In genomic region chr2:180779226-180780104, GRCm38 (mm10) we compare ENCODE assay signal across 9 mouse cellular contexts. TPM values are rescaled to one million over a fixed set of nuclear protein-coding genes. Genes with fewer than 3 reads are reported as not detected.
A peak's percentile ranks its signal among the peaks of the same experiment; 100 is the strongest.
DNase-seq lines count a peak whose midpoint lies in the region; ATAC-seq and TF ChIP-seq lines count a peak whose summit lies in the region.
"Had no signal": no experiment of that assay in that cellular context is flagged by ENCODE, and none has a peak within 500 bp of the region (broad histone marks: within the 10 kb centered on the region; RNA-seq: fewer than 3 reads in every experiment).

No protein-coding gene starts in this region.

- no peak for TF ChIP-seq POLR2A in kidney, adult 2 months (IDR thresholded peaks at IDR 0.05; ENCODE audit: low read depth, low read length)
- TF ChIP-seq POLR2A in bone marrow, adult 2 months (IDR thresholded peaks at IDR 0.05; ENCODE audit: borderline replicate concordance, control insufficient read depth, low read depth, low read length): no peak

- H3K9ac ChIP-seq in hindbrain, embryonic 15.5 days: no peak overlapping the region
- H3K9ac ChIP-seq in midbrain, embryonic 16.5 days (ENCODE audit: low read depth, low read length): no peak overlapping the region
- H3K9ac ChIP-seq: embryonic facial prominence, embryonic 15.5 days had no signal

- intact Hi-C loops in left cerebral cortex, postnatal 36 days (cut with DNase I): loop anchor here (2.0 to 10.0 kb wide), 3 partner anchors 32 to 315 kb away; no protein-coding TSS in a partner anchor

- no peak overlapping the region for H3K27ac ChIP-seq in kidney, adult 2 months (ENCODE audit: insufficient read depth, low read depth, low read length)
- H3K27ac ChIP-seq in bone marrow, adult 2 months (ENCODE audit: control insufficient read depth, insufficient read depth, low read depth, low read length, poor library complexity): no peak overlapping the region
- no peak overlapping the region for H3K27ac ChIP-seq in forebrain, embryonic 10.5 days
- no peak overlapping the region for H3K27ac ChIP-seq in hindbrain, embryonic 15.5 days (replicated peaks)
- no peak overlapping the region for H3K27ac ChIP-seq in midbrain, embryonic 16.5 days (ENCODE audit: low read length)
- H3K27ac ChIP-seq: embryonic facial prominence, embryonic 15.5 days had no signal

- H3K4me3 ChIP-seq in kidney, adult 2 months (ENCODE audit: insufficient read depth, low read depth, low read length): no peak overlapping the region
- H3K4me3 ChIP-seq in bone marrow, adult 2 months (replicated peaks; ENCODE audit: control insufficient read depth, low read depth, low read length): no peak overlapping the region
- H3K4me3 ChIP-seq in forebrain, embryonic 10.5 days: no peak overlapping the region
- no peak overlapping the region for H3K4me3 ChIP-seq in hindbrain, embryonic 15.5 days
- H3K4me3 ChIP-seq in midbrain, embryonic 16.5 days (ENCODE audit: low read depth, low read length): no peak overlapping the region
- H3K4me3 ChIP-seq: embryonic facial prominence, embryonic 15.5 days had no signal

- peak; percentile 98 for TF ChIP-seq CTCF in kidney, adult 2 months (conservative IDR thresholded peaks at IDR 0.05; ENCODE audit: insufficient read depth, insufficient read length, low read depth, low read length)
- TF ChIP-seq CTCF in bone marrow, adult 2 months (IDR thresholded peaks at IDR 0.05; ENCODE audit: control insufficient read depth, insufficient read depth, low read length): peak; percentile 98

- H3K27me3 ChIP-seq in kidney, adult 2 months (replicated peaks; ENCODE audit: control insufficient read depth, insufficient read depth, low read length): no peaks in the 10 kb centered on the region
- H3K27me3 ChIP-seq in forebrain, embryonic 10.5 days (ENCODE audit: poor library complexity, severe bottlenecking): peaks cover 74% of the 10 kb centered on the region
- H3K27me3 ChIP-seq in hindbrain, embryonic 15.5 days: peaks cover 56% of the 10 kb centered on the region
- H3K27me3 ChIP-seq in midbrain, embryonic 16.5 days (ENCODE audit: control insufficient read depth, insufficient read depth, low read depth, low read length): peaks cover 42% of the 10 kb centered on the region
- no peaks in the 10 kb centered on the region for H3K27me3 ChIP-seq in splenic B cell, adult 2 months (ENCODE audit: control insufficient read depth, insufficient read depth, low read length, poor library complexity, severe bottlenecking)

- 0 out of 2 replicates have a peak, but pooled peaks have one; percentile 46 for ATAC-seq in hindbrain, embryonic 15.5 days (ENCODE audit: low FRiP score, low read depth)
- ATAC-seq in midbrain, embryonic 16.5 days: peak; percentile 55; the same call in 1 of the 2 replicates

- no peaks in the 10 kb centered on the region for H3K9me3 ChIP-seq in forebrain, embryonic 10.5 days
- no peaks in the 10 kb centered on the region for H3K9me3 ChIP-seq in hindbrain, embryonic 15.5 days
- H3K9me3 ChIP-seq in midbrain, embryonic 16.5 days (replicated peaks; ENCODE audit: control insufficient read depth, low read length, poor library complexity, severe bottlenecking): no peaks in the 10 kb centered on the region
- H3K9me3 ChIP-seq: embryonic facial prominence, embryonic 15.5 days had no signal

- 21% methylated on average over 12 of the region's 12 CpGs for WGBS in kidney, adult 2 months
- 24% methylated on average over 12 of the region's 12 CpGs for WGBS in bone marrow, adult 2 months
- 24% methylated on average over 12 of the region's 12 CpGs for WGBS in forebrain, embryonic 10.5 days
- 24% methylated on average over 12 of the region's 12 CpGs for WGBS in hindbrain, embryonic 15.5 days
- 23% methylated on average over 12 of the region's 12 CpGs for WGBS in midbrain, embryonic 16.5 days

- H3K4me1 ChIP-seq in kidney, adult 2 months (ENCODE audit: control insufficient read depth, insufficient read depth, low read length): no peaks in the 10 kb centered on the region
- H3K4me1 ChIP-seq in bone marrow, adult 2 months (ENCODE audit: control insufficient read depth, insufficient read depth, low read length): no peaks in the 10 kb centered on the region
- peaks cover 21% of the 10 kb centered on the region for H3K4me1 ChIP-seq in forebrain, embryonic 10.5 days
- peaks cover 10% of the 10 kb centered on the region for H3K4me1 ChIP-seq in hindbrain, embryonic 15.5 days (replicated peaks)
- H3K4me1 ChIP-seq in midbrain, embryonic 16.5 days (ENCODE audit: control insufficient read depth, insufficient read depth, low read length): peaks cover 7% of the 10 kb centered on the region

- peak; percentile 56 for DNase-seq in kidney, adult 2 months
- DNase-seq in kidney, adult 11 months: no peak
- DNase-seq in forebrain, embryonic 10.5 days (ENCODE audit: extremely low spot score, low spot score): peak; percentile 67
- DNase-seq in left cerebral cortex, postnatal 36 days (ENCODE audit: low spot score in 2 of 2): peak; percentile 47 to 58
- DNase-seq in splenic B cell, adult 2 months (ENCODE audit: low read depth, low spot score): peak; percentile 73

- no peak overlapping the region for H3K4me2 ChIP-seq in hindbrain, embryonic 15.5 days
- H3K4me2 ChIP-seq in midbrain, embryonic 16.5 days (ENCODE audit: low read length): no peak overlapping the region
- H3K4me2 ChIP-seq: embryonic facial prominence, embryonic 15.5 days had no signal

- no peaks in the 10 kb centered on the region for H3K36me3 ChIP-seq in kidney, adult 2 months (ENCODE audit: control insufficient read depth, insufficient read depth, low read length)
- H3K36me3 ChIP-seq in forebrain, embryonic 10.5 days (replicated peaks): no peaks in the 10 kb centered on the region
- no peaks in the 10 kb centered on the region for H3K36me3 ChIP-seq in hindbrain, embryonic 15.5 days
- no peaks in the 10 kb centered on the region for H3K36me3 ChIP-seq in midbrain, embryonic 16.5 days (ENCODE audit: control insufficient read depth, insufficient read depth, low read length)
- no peaks in the 10 kb centered on the region for H3K36me3 ChIP-seq in splenic B cell, adult 2 months (ENCODE audit: control insufficient read depth, insufficient read depth, low read length, poor library complexity, severe bottlenecking)
- H3K36me3 ChIP-seq: embryonic facial prominence, embryonic 15.5 days had no signal

RNA-seq across cellular contexts. Expression of gene Bhlhe23, which starts 2.8 kb away (rescaled TPM):
- polyA plus RNA-seq in kidney, adult 2 months (2012; rRNA removed): not detected in 2 replicates
- not detected in 2 replicates for polyA plus RNA-seq in bone marrow, adult 2 months (2011; ENCODE audit: insufficient read depth, insufficient read length, low replicate concordance, missing spikeins)
- polyA plus RNA-seq in forebrain, embryonic 10.5 days (2016; fragmentation: Nextera tagmentation; extraction: Ambion mirVana): 0.43 and 0.47 TPM in 2 replicates
- 0.73 and 5.2 TPM in 2 replicates for polyA plus RNA-seq in hindbrain, embryonic 15.5 days (2015; fragmentation: Nextera tagmentation; extraction: Ambion mirVana)
- total RNA-seq in left cerebral cortex, postnatal 36 days (2021): under 1 TPM in 1 of 2 experiments, not detected in 1; 0.17 TPM
- polyA plus RNA-seq in midbrain, embryonic 16.5 days (2015; fragmentation: Nextera tagmentation; extraction: Ambion mirVana): 10.1 and 10.4 TPM in 2 replicates
- polyA plus RNA-seq: embryonic facial prominence, embryonic 15.5 days had no signal

RNA-seq across cellular contexts. Expression of gene Slc17a9, which starts 54.4 kb away (rescaled TPM):
- polyA plus RNA-seq in kidney, adult 2 months (2012; rRNA removed): 1.9 and 3.0 TPM in 2 replicates
- polyA plus RNA-seq in bone marrow, adult 2 months (2011; ENCODE audit: insufficient read depth, insufficient read length, low replicate concordance, missing spikeins): 19.4 and 35.6 TPM in 2 replicates
- polyA plus RNA-seq in forebrain, embryonic 10.5 days (2016; fragmentation: Nextera tagmentation; extraction: Ambion mirVana): 0.46 and 0.95 TPM in 2 replicates
- 0.29 and 0.33 TPM in 2 replicates for polyA plus RNA-seq in hindbrain, embryonic 15.5 days (2015; fragmentation: Nextera tagmentation; extraction: Ambion mirVana)
- under 1 TPM; 0.27 to 0.39 TPM for total RNA-seq in left cerebral cortex, postnatal 36 days (2021)
- 0.11 and 0.24 TPM in 2 replicates for polyA plus RNA-seq in midbrain, embryonic 16.5 days (2015; fragmentation: Nextera tagmentation; extraction: Ambion mirVana)
